Comparison of ENCODE assay signal across 16 mouse cellular contexts in genomic region chr11:59715424-59715840, GRCm38 (mm10). TPM values are rescaled to one million over a fixed set of nuclear protein-coding genes. Genes with fewer than 3 reads are reported as not detected.
A peak's percentile ranks its signal among the peaks of the same experiment; 100 is the strongest.
DNase-seq lines count a peak whose midpoint lies in the region; ATAC-seq and TF ChIP-seq lines count a peak whose summit lies in the region.
"Had no signal": no experiment of that assay in that cellular context is flagged by ENCODE, and none has a peak within 500 bp of the region (broad histone marks: within the 10 kb centered on the region; RNA-seq: fewer than 3 reads in every experiment).

No protein-coding gene starts in this region.

- no peak overlapping the region for H3K4me3 ChIP-seq in heart, embryonic 13.5 days
- no peak overlapping the region for H3K4me3 ChIP-seq in kidney, adult 2 months (ENCODE audit: insufficient read depth, low read depth, low read length)
- no peak overlapping the region for H3K4me3 ChIP-seq in lung, embryonic 15.5 days
- H3K4me3 ChIP-seq: forebrain, embryonic 13.5 days; liver, embryonic 12.5 days; megakaryocyte, embryonic 14.5 days; neural tube, embryonic 12.5 days had no signal

- no peak for TF ChIP-seq CTCF in kidney, adult 2 months (conservative IDR thresholded peaks at IDR 0.05; ENCODE audit: insufficient read depth, insufficient read length, low read depth, low read length)

- no peaks in the 10 kb centered on the region for H3K27me3 ChIP-seq in heart, embryonic 13.5 days (replicated peaks)
- no peaks in the 10 kb centered on the region for H3K27me3 ChIP-seq in kidney, adult 2 months (replicated peaks; ENCODE audit: control insufficient read depth, insufficient read depth, low read length)
- H3K27me3 ChIP-seq in lung, embryonic 15.5 days, result no peaks in the 10 kb centered on the region
- H3K27me3 ChIP-seq: forebrain, embryonic 13.5 days; liver, embryonic 12.5 days; megakaryocyte, embryonic 14.5 days; neural tube, embryonic 12.5 days; Patski had no signal

- intact Hi-C loops in heart, postnatal 25 days (cut with DNase I), result no loop called here

- H3K9ac ChIP-seq in heart, embryonic 13.5 days, result no peak overlapping the region
- H3K9ac ChIP-seq in lung, embryonic 15.5 days, result no peak overlapping the region
- H3K9ac ChIP-seq: forebrain, embryonic 13.5 days; liver, embryonic 12.5 days; neural tube, embryonic 12.5 days had no signal

- no peak for ATAC-seq in heart, embryonic 13.5 days (ENCODE audit: extremely low read depth, insufficient number of reproducible peaks, low FRiP score, low TSS enrichment)
- ATAC-seq in lung, embryonic 15.5 days (ENCODE audit: borderline replicate concordance, extremely low read depth, low FRiP score, low TSS enrichment), result peak; percentile 90
- 0 out of 2 replicates have a peak, but pooled peaks have one; percentile 52 for ATAC-seq in megakaryocyte progenitor cell, adult 5-6 weeks (replicated peaks; ENCODE audit: poor library complexity)
- ATAC-seq in activated CD4-positive, CD25-positive, alpha-beta regulatory T cell, adult 4 months, result no peak
- ATAC-seq: forebrain, embryonic 13.5 days; liver, embryonic 12.5 days; Patski had no signal

- H3K4me1 ChIP-seq in heart, embryonic 13.5 days, result peaks cover 55% of the 10 kb centered on the region
- H3K4me1 ChIP-seq in kidney, adult 2 months (ENCODE audit: control insufficient read depth, insufficient read depth, low read length), result peaks cover 5% of the 10 kb centered on the region; the same call in 1 of the 2 replicates
- peaks cover 62% of the 10 kb centered on the region for H3K4me1 ChIP-seq in lung, embryonic 15.5 days
- H3K4me1 ChIP-seq: neural tube, embryonic 12.5 days had no signal

- H3K36me3 ChIP-seq in heart, embryonic 13.5 days, result no peaks in the 10 kb centered on the region
- no peaks in the 10 kb centered on the region for H3K36me3 ChIP-seq in kidney, adult 2 months (ENCODE audit: control insufficient read depth, insufficient read depth, low read length)
- H3K36me3 ChIP-seq in lung, embryonic 15.5 days, result no peaks in the 10 kb centered on the region
- H3K36me3 ChIP-seq: neural tube, embryonic 12.5 days had no signal

- H3K4me2 ChIP-seq in heart, embryonic 13.5 days, result no peak overlapping the region
- no peak overlapping the region for H3K4me2 ChIP-seq in lung, embryonic 15.5 days
- H3K4me2 ChIP-seq: forebrain, embryonic 13.5 days; liver, embryonic 12.5 days; neural tube, embryonic 12.5 days had no signal

- TF ChIP-seq POLR2A in kidney, adult 2 months (IDR thresholded peaks at IDR 0.05; ENCODE audit: low read depth, low read length), result no peak

- H3K27ac ChIP-seq in heart, embryonic 13.5 days (replicated peaks), result peak overlapping the region; percentile 2; the same call in 1 of the 2 replicates
- no peak overlapping the region for H3K27ac ChIP-seq in kidney, adult 2 months (ENCODE audit: insufficient read depth, low read depth, low read length)
- H3K27ac ChIP-seq in lung, embryonic 15.5 days, result peak overlapping the region; percentile 71
- H3K27ac ChIP-seq: forebrain, embryonic 13.5 days; liver, embryonic 12.5 days; neural tube, embryonic 12.5 days had no signal

- H3K9me3 ChIP-seq in heart, embryonic 13.5 days, result no peaks in the 10 kb centered on the region
- no peaks in the 10 kb centered on the region for H3K9me3 ChIP-seq in lung, embryonic 15.5 days
- H3K9me3 ChIP-seq: forebrain, embryonic 13.5 days; liver, embryonic 12.5 days; megakaryocyte, embryonic 14.5 days; neural tube, embryonic 12.5 days had no signal

- WGBS in heart, embryonic 13.5 days, result 49% methylated on average over 3 of the region's 3 CpGs
- WGBS in kidney, adult 2 months, result 65% methylated on average over 3 of the region's 3 CpGs
- 18% methylated on average over 3 of the region's 3 CpGs for WGBS in lung, embryonic 15.5 days

- no peak for DNase-seq in heart, postnatal 25 days (ENCODE audit: low spot score)
- DNase-seq in kidney, postnatal 14 days, result peak; percentile 21
- DNase-seq in kidney, adult 2 months, result no peak
- no peak for DNase-seq in spleen, postnatal 4 days (ENCODE audit: low spot score in 2 of 2)
- DNase-seq: B cell, adult 2 months; cerebellum, adult 18-20 months; thymus, adult 2 months had no signal

RNA-seq across cellular contexts. Expression of gene Mprip, which starts 54.3 kb away (rescaled TPM):
- polyA plus RNA-seq in heart, embryonic 13.5 days (2015; fragmentation: Nextera tagmentation; extraction: Ambion mirVana), result 25.0 and 26.7 TPM in 2 replicates
- 100 to 1,000 TPM; 149 to 151 TPM for total RNA-seq in heart, postnatal 25 days (2021)
- 107 and 115 TPM in 2 replicates for polyA plus RNA-seq in kidney, adult 2 months (2012; rRNA removed)
- polyA plus RNA-seq in lung, embryonic 15.5 days (2015; fragmentation: Nextera tagmentation; extraction: Ambion mirVana), result 109 and 111 TPM in 2 replicates
- 32.2 and 36.8 TPM in 2 replicates for total RNA-seq in megakaryocyte progenitor cell, adult 5-6 weeks (2015)
- total RNA-seq in megakaryocyte progenitor cell, adult 5-6 weeks (2017), result 69.9 and 72.6 TPM in 2 replicates
- polyA plus RNA-seq in activated CD4-positive, CD25-positive, alpha-beta regulatory T cell, adult 4 months (2017; shearing (Covaris generic)), result 10 to 100 TPM; 18.3 to 22.0 TPM

Comparison
In these comparisons a context has a peak if more than half of its experiments do, and no peak if none do; other contexts are left out.
1. ATAC-seq: peak in lung, embryonic 15.5 days (single experiment) and megakaryocyte progenitor cell, adult 5-6 weeks (single experiment); none in heart, embryonic 13.5 days (single experiment) and activated CD4-positive, CD25-positive, alpha-beta regulatory T cell, adult 4 months (single experiment).